Mouse (Mus musculus): Measurements from ENCODE around the gene Nuf2.

Nuf2 gene

DNA sequence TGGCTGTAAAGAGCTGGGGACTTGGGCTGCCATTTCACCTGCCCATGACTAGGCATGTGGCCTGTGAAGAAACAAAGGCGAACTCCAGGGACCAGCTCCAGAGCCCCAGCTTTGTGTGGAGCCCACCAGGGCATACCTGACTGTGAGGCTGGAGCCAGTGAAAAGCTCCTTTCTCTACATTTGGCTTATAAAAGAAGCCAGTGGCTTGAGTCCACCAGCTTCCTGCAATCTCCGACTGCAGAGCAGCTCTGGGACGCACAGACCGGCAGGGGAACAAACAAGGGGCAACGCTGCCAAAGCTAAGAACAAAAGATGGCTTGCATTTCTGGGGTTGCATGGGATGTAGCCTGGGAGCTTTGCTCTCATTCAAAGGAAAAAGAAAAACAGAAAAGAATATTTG, 63.5 kb downstream of the Nuf2 start:
- no peak for DNase-seq (ENCODE audit: low read depth)

- no peak for DNase-seq (ENCODE audit: low read depth)
Observed at GRCm38 (mm10) chr1:169462386-169463115, 68.7 kb downstream of the Nuf2 start.

- DNase-seq (ENCODE audit: low read depth): peak; percentile 9
Observed at GRCm38 (mm10) chr1:169459071-169459782, 72.0 kb downstream of the Nuf2 start.
